Mouse (Mus musculus): ENCODE data around the gene Slc25a33.

Slc25a33 gene

GRCm38 (mm10) chr4:149794966-149795477 is 20.9 kb upstream of the Slc25a33 start:
- no peak for DNase-seq (ENCODE audit: low spot score)

GRCm38 (mm10) chr4:149794010-149794338 is 19.9 kb upstream of the Slc25a33 start:
- no peak for DNase-seq (ENCODE audit: low spot score)

GRCm38 (mm10) chr4:149793156-149794009 is 19.3 kb upstream of the Slc25a33 start:
- DNase-seq (ENCODE audit: low spot score): peak; percentile 59

GRCm38 (mm10) chr4:149792159-149792800 is 18.2 kb upstream of the Slc25a33 start:
- no peak for DNase-seq (ENCODE audit: low spot score)

- no peak for DNase-seq (ENCODE audit: low spot score)
Measured at GRCm38 (mm10) chr4:149791470-149791869, 17.4 kb upstream of the Slc25a33 start.

- DNase-seq (ENCODE audit: low spot score): no peak
Measured at GRCm38 (mm10) chr4:149790969-149791368, 16.9 kb upstream of the Slc25a33 start.

GRCm38 (mm10) chr4:149790546-149790945 is 16.5 kb upstream of the Slc25a33 start:
- DNase-seq (ENCODE audit: low spot score): no peak

- no peak for DNase-seq (ENCODE audit: low spot score)
Measured at GRCm38 (mm10) chr4:149789421-149790194, 15.5 kb upstream of the Slc25a33 start.

- no peak for DNase-seq (ENCODE audit: low spot score)
Measured at GRCm38 (mm10) chr4:149784901-149785300, 10.8 kb upstream of the Slc25a33 start.

GRCm38 (mm10) chr4:149784371-149784770 is 10.3 kb upstream of the Slc25a33 start:
- DNase-seq (ENCODE audit: low spot score): no peak

- no peak for DNase-seq (ENCODE audit: low spot score)
Measured at GRCm38 (mm10) chr4:149782975-149783374, 8.9 kb upstream of the Slc25a33 start.

- no peak for DNase-seq (ENCODE audit: low spot score)
Measured at GRCm38 (mm10) chr4:149780565-149781356, 6.7 kb upstream of the Slc25a33 start.

- DNase-seq (ENCODE audit: low spot score): no peak
Measured at GRCm38 (mm10) chr4:149779966-149780365, 5.9 kb upstream of the Slc25a33 start.

- DNase-seq (ENCODE audit: low spot score): no peak
Measured at GRCm38 (mm10) chr4:149777126-149777525, 3.0 kb upstream of the Slc25a33 start.

- DNase-seq (ENCODE audit: low spot score): no peak
Measured at GRCm38 (mm10) chr4:149775760-149776362, 1.8 kb upstream of the Slc25a33 start.

- no peak for DNase-seq (ENCODE audit: low spot score)
Measured at GRCm38 (mm10) chr4:149775330-149775729, 1.3 kb upstream of the Slc25a33 start.

- DNase-seq (ENCODE audit: low spot score): no peak
Measured at GRCm38 (mm10) chr4:149773408-149774093, 526 bp downstream of the Slc25a33 start.

- DNase-seq (ENCODE audit: low spot score): peak; percentile 68
Measured at GRCm38 (mm10) chr4:149772394-149772793, 1.7 kb downstream of the Slc25a33 start.

GRCm38 (mm10) chr4:149765201-149765600 is 8.9 kb downstream of the Slc25a33 start:
- DNase-seq (ENCODE audit: low spot score): no peak

- DNase-seq (ENCODE audit: low spot score): no peak
Measured at GRCm38 (mm10) chr4:149763335-149763734, 10.7 kb downstream of the Slc25a33 start.

- no peak for DNase-seq (ENCODE audit: low spot score)
Measured at GRCm38 (mm10) chr4:149759517-149759916, 14.6 kb downstream of the Slc25a33 start.
